Mouse (Mus musculus) liver (tissue): ENCODE measurements at regions not wholly inside any gene's neighbourhood (a gene's known extent, or its start where the extent isn't known, plus 50 kb on each side); places are given as distances from the start of the nearest gene placed in this dataset.

Source experiments
- DNase-seq: peaks from one replicate; pipeline ENCODE4 v3.0.0-alpha.2; 2020; ENCODE audit warnings: mixed read lengths

DNA sequence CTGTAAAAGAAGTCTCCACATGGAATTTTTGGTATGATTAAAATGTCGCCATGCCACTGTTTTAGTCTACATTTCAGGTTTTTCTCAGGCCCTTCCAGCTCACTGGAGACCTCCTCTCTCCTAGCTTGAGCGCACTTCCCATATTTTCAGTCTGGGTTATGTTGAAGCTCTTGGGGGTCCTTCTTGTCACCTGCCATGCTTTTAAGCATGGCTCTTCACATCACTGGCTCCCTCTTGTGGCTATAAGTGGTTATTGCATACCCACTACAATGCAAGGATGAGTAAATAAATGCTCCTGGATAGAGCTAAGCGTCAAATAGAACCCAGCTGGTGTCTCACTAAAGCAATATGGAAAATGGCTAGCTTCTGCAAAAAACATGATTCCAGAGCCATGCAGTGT, 255.1 kb upstream of the Tsc22d2 start:
- no peak for DNase-seq

DNA sequence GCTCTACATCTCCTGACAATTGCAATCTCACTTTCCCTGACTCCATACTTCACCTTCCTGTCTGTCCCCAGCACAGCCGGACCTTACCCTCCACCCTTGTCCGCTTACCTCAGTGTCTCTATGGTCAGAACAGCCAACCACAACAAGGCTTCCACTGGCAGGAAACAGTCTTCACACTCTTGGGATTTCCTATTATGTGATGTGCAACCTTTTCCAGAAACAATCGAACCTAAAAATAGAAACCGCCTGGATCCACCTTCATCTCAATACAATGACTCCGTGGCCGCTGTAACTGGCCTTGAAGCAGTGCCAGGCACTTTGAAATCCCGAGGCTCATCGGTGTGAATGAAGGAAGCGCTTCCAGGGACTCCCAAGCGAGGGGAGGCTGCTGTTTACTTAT, 252.3 kb upstream of the Tsc22d2 start:
- DNase-seq: no peak

DNA sequence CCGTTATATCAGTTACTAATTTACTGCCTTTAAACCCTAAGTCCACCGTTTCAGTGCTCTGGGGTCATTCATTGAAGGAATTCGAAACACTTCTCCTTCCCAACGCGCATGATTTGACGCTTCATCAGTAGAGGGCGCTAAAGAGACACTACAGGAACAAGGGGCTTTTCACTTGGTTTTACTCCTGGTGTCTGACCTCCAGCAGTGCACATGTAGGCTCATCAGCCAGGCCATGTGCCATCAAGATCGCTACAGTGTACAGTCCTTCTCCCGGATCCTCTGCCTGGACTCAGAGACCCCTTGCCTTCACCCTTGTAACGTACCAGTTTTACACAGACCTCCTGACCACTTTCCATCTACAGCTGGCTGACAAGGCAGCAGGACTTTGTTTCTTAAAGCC, 250.7 kb upstream of the Tsc22d2 start:
- DNase-seq: peak; percentile 66

DNA sequence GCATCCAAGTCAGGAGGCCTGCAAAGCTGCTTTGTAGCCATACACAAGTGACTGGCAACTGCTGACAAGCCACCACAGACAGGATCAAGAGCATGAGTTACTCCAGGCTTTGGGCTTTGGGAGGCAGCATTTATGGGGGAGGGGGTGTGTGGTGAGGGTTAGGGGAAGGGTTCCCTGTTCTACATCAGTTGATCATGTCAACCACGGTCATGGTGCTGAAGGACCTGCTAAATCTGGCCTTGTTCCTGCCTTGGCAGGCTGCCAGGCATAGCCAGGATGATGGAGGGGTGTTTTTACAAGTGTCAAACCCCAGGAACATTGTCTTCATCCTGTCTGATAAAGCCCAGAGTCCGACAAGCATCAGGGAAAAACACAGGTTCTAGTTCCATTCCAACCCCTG, 247.9 kb upstream of the Tsc22d2 start:
- DNase-seq: peak; percentile 25

DNA sequence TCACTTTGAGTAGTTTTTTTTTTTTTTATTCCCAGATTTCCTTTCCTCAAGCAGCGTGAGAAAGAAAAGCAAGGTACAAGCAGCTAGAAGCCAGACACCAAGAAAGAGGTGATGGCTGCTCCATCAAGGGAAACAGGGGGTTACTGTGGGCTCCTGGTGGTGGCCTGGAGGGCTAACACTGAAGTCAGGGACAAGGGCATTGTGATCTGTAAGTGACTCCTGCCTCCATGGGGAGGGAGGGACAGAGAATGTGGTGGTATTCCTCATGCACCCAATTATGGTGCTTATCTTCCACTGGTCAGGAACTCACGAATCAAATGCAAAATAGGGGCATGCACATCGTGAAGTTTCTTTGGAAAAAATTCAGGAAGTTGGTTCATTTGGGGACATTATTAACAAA, 247.4 kb upstream of the Tsc22d2 start:
- DNase-seq: no peak

DNA sequence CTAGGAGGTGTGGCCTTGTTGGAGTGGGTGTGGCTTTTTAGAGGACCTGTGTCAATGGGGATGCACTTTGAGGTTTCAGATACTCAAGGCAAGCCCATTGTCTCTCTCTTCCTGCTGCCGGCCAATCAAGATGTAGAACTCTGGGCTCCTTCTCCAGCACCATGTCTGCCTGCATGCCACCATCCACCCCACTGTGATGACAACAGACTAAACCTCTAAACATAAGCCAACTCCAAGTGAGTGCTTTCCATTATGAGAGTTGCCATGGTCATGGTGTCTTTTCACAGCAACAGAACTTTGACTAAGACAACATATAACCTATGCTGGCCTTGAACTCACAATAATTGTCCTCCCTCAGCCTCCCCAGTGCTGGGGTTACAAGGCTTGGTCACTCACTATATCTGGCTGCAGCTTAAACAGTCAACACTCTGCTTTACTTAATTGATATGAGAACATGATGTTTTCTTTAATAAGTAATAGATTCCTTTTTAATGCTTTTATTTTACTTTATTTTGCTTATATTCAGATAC, 246.7 kb upstream of the Tsc22d2 start:
- DNase-seq: no peak

DNA sequence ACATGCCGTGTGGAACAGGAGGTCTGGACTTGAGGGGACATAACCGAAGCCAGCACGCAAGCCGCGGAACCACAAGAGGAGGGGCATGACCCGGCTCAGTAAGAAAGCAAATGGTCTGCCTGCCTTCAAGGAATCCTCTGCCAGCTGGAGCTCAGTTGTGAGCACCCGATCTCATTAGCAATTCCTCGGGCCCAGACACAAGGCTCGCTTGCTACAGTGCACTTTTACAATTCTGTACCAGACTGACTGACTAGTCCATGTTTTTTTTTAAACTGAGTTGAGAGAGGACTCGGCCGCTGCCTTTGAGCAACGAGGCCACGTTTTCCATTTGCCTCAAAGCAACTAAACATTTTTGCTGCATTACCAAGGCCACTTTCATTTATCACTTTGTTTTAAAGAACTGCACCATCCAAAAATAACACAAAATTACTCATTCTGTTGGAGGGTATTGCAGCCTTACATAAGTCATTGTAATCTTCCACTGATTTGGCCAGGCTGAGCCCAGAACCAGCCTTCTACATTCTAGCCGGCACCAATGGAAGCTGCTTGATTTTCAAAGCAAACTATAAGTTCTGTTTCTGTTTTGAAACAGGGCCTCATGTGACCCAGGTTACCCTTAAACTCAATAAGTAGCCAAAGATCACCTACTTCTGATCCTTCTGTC, 245.9 kb upstream of the Tsc22d2 start:
- DNase-seq: no peak

DNA sequence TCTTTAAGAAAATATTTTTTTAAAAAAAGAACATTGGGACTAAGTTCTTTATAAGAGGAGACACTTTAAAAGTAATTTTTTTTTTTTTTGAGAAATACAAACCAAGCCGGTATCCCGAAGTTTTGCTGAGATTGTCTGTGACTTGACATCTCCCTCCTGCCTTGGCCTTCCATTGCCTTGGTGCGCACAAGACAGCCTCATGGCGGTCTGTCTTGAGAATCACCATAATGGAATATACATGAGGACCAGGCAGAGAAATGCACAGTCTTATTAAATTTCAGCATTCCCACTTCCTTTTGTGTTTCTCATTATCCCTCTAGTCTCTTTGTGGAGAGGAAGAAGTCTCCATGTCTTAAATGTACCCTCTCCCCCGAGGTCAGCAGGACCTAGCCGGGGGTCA, 244.7 kb upstream of the Tsc22d2 start:
- DNase-seq: no peak

DNA sequence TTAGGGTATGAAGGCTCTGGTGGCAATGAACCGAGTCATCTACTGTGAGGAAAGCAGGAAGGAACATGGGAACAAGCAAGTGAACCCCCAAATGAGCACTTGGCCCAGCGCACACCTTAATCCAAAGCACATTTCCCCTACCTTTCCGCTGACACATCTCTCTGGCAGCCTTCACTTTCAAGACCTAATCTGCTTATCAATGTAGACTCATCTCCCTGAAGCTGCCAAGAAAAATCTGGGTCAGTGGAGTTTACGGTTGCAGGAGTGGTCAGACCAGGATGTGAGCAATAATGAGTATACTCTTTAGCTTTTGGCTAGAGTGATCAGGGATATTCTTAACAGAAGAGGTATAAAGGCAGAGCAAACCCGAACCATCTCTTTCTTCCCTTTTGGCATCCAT, 242.4 kb upstream of the Tsc22d2 start:
- no peak for DNase-seq

DNA sequence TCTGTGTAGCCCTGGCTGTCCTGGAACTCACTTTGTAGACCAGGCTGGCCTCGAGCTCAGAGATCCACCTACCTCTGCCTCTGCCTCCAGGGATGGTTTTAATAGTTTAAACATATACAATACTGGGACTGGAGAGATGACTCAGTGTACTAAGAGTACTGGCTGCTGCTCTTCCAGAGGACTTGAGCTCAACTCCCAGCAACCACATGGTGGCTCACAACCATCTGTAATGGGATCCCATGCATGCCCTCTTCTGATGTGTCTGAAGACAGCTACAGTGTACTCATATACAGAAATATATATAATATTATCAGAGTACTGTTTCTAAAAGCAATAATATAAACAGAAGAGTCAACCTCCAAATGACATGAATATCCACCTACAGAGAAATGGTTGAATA, 240.7 kb upstream of the Tsc22d2 start:
- no peak for DNase-seq

DNA sequence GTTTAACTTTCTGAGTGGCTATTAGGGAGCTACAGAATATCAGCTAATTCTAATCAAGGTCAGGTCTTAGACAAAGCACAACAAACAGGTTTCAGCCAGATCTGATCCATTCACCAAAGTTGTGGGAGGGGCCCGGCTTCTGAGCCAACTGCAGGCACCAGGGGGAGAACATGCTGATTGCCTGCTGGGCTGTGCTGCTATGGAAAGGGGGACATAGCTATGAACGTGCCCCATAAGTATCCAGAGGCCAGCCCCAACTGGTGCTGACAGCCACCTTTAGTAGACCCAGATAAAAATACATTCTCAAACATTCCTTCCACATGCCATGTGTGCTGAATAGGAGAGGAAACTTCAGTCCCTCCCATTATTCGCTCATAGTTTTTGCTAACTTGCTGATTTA, 232.8 kb upstream of the Tsc22d2 start:
- DNase-seq: no peak

DNA sequence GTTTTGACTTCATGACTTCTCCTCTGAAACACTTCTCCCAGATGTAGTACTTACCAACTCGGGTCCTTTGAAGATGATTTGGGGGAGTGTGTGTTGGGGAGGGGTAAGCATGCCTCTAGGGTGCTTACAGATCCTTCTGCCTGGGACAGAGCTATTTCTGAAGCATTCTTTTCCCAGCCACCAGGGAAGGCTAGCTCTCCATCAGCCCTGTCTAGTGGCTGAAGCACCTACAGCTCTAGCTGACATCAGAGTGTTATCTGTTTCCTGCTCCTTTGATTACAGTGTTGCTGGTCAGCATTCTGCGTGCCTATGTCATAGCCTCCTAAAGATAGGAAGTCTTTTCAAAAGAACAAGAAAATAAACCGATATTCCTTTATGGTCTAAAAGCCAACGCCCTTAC, 232.2 kb upstream of the Tsc22d2 start:
- no peak for DNase-seq

DNA sequence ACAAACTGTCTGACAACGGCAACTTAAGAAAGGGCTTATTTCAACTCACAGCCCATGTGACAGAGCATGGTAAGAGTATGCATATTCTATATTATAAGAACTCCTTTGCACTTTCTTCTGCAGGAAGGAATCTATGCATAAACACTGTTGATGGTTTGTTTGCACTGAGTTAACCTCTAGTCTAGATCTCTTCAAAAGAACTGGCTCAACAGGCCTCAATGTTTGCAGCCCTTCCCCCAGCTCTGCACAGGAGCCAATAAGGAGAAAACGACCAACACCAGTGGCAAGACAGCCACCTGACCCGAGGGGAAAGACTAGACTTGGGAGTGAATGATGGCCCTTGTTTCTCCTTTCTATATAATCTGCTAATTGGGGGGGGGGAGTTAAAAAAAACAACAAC, 231.2 kb upstream of the Tsc22d2 start:
- no peak for DNase-seq

DNA sequence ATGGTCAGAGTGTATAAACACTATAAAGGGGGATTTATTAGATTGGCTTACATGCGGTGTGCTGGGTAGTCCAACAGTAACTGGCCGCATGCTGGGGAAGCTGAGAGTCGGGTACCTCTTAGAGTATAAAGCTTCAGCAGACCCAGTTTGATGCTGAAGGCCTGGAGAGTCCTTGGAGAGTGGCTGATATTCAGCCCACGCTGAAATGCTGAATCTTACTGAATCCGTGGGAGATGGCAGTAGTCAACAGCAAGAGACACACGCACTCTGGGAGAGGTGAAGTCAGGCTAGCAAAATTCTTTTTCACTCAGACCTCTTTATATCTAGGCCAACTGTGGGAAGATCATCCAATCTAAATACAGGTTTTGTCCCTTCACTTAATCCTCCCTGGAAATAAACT, 214.1 kb upstream of the Tsc22d2 start:
- DNase-seq: no peak

DNA sequence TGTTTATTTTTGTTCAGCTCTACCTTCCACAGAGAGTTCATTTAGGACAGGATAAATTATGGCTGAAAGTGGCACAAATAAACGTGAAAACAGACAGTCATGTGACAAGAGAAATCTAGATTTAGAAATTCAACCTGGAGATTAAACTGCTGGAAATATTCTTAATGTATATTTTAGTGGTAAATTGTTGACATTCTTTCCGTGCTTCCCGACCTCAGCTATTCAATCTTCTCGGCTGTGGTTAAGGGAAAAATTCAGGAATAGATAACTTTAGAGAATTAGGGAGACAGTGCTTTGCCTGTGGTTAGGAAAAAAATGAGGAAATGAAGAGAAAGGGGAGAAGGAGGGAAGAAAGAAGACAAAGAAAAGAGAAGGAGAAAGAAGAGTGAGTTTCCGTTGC, 211.7 kb upstream of the Tsc22d2 start:
- DNase-seq: no peak

DNA sequence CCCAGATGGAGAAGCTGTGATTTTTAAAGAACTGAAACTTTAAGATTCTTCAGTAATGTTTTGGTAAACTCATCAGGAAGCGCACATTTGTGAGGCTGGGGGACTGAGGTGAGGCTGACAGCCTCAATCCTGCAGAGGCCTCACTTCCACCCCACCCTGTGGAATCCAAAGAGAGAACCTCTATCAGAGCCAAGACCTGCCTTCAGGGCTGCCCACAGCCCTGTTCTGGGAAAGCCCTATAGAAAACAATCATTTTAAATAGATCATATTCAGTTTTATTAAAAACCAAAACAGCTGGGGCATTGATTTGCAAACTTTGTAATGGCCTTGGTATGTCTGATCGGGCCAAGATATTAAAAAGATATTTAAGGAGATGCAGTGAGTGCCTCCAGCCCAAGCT, 210.7 kb upstream of the Tsc22d2 start:
- no peak for DNase-seq

DNA sequence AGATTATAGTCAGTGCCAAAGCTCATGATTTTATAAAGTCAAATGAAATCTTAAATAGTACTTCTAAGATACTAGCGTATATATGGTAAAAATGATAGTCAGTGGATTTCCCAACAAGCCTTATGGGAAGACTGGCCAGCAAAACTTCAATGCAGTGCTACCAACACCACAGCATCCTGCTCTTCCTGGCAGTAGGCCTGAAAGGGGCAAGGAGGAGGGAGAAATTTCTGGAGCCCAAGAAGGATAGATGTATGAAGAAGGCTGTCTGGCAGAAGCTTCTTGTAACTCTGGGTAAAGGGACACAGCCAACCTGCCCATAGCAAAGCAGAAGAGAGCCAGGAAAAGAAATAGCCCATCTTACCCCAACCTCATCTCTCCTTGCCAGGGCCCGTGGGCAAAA, 209.0 kb upstream of the Tsc22d2 start:
- DNase-seq: no peak

DNA sequence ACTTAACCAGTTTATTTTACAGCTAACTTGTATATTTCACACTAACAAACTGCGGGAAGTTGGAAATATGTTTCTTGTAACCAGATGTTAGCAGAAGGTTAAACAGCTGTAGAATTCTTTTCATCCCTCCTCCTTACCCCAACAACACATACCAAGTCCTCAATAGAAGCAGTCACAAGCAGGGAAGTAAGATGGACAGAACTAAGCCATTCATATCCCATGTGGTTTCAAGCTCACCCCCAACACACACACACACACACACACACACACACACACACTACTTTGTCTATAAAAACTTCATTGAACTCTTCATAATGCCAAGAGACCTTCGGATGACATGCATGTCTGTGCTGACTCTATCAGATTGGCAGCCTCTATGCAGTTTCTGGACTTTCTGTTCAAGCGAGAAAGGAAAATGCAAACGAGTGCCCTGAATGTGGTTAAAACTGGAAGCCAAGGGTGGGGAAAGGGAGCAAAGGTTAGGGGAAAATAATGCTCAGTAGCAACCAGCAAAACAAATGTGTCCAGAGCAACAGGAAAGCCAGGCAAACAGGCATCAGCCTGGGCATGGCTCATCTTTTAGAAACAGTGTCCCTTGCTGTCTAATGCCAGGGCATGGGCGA, 207.6 kb upstream of the Tsc22d2 start:
- DNase-seq: no peak

DNA sequence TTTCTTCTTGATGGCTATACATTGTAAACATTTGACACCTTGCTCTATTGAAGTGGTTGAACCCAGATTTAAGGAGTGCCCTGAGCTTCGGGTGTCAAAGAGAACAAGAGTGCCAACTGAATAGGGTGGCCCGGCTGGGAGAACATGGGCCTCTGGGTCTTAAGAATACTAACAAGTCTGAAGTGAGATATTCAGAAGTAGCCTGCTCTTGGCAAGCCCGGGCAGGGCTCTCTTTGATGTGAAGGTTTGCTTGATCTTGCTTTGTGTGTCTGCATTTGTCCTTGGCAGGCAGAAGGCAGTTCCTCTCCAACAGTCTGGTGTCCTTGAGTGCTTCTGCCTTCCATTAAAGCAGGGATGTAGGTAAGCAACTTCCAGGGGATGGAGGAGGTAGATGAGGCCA, 203.5 kb upstream of the Tsc22d2 start:
- no peak for DNase-seq

DNA sequence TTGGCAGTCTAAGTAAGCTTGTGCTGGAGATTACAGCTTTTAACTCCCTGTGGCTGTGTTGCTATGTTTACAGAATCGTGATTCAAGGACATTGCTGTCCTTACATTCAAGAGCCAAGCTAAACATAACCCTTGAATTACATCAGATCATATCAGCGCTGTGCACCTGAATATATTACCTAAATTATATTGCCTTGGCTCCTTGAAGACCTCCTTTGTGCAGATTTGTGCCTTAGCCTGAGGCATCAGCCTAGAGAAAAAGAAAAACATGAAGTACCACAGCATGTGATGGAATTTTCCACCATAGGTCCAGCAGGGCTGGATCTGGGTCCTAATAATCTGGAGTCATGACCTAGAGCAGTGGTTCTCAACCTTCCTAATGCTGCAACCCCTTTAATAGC, 189.8 kb upstream of the Tsc22d2 start:
- DNase-seq: no peak

DNA sequence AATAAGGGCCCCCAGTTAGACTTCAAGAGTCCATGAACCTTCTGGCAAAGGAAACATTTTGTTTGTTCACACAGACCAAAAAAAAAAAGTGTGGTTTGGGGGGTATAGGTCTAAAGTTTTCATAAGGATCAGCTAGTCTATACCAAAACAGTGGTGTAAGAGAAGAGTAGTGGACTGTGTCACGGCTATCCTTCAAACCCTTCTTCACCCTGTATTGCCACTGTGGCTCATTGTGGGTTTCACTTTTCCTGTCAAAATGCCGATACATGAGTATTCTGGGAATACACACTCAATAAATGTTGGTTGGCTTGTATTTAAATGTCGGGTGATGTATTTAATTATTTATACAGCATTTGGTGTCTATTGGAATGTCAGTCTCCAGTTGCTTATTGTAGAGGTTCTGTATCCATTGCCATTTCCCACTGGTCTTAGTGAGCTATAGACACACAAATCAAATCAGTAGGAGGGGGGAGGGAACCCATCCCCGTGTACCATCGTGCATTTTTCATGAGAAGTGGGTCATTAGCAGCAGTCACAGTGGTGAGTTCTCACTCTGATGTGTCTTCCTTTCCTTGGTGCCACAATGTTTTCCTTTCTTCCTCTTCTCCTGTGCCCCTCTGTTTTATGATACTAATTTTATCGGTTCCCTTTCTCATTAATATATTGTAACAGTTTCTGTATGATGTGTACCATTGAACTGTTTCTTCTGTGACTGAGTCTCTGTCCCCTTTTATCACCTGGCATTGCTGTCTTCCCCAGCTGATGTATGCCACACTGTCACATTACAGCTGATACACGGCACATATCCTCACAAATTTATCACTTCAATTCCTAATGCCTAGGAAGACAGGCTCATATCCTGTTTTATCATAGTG, 187.8 kb upstream of the Tsc22d2 start:
- DNase-seq: no peak

DNA sequence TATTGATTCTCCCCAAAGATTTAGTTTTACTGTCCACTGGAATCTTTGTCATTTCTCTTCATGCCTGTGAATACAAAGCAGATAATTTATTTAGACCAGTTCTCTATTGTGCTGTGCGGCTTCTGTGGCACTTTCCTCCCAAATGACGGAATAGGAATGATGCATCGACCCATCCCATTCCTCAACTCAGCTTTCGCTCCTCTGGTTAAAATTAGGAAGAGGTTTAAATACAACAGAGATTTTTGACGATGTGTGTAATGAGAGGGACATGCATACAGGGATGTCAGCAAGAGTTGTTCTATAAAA, 187.2 kb upstream of the Tsc22d2 start:
- DNase-seq: no peak

DNA sequence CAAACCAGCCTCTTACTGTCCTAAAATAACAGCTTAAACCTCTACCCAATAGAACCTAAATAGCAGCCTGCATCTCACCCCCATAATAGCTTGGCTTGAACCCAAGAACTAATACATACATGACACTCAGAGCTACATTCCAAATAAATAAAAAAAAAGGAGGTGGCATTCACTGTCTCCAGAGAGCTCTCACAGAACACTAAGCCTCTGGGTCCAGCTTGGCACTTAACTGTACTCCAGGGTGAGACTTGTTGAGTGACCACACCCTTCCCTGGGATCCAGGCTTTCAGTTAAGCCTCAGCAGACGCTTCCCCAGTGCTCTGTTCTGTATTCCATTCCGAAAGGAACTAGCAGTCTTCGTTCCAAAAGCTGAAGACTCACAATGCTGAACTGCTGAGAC, 186.3 kb upstream of the Tsc22d2 start:
- no peak for DNase-seq

DNA sequence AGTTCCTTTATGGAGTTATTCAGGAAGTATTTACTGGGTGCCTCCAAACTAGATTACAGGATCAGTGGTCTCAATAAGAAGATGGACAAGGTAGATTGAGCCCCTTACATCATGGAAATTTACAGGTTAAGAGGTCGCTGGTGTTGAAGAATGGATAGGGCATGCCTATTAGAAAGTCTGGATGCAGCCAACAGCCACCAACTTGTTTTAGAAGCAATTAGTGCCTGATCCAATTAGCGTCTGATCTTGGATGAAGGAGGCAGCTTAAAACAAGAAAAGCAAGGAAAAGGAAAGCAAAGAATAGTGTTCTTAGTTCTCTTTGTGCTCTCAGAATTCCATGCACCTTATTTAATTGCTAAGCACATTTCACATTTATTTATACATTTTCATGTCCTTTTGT, 182.8 kb upstream of the Tsc22d2 start:
- DNase-seq: no peak
